Mouse (Mus musculus) layer of hippocampus, adult 2 months (tissue): ENCODE measurements around the gene Pim3. TPM values are rescaled to one million over a fixed set of nuclear protein-coding genes. Genes with fewer than 3 reads are reported as not detected.

Experiments
- DNase-seq, 2 experiments: peaks; one replicate each; pipeline ENCODE4 v3.0.0; 2022; ENCODE audit warnings: low spot score in 2 of 2
- H3K27ac ChIP-seq: fragments of 200-600 bp; 2 replicates; pipeline ENCODE4 v1.8.1; 2022
- H3K4me3 ChIP-seq: fragments of 200-600 bp; 2 replicates; pipeline ENCODE4 v1.8.1; 2022; ENCODE audit warnings: mild to moderate bottlenecking
- CTCF ChIP-seq: fragments of 200-600 bp; conservative IDR thresholded peaks from 2 replicates; pipeline ENCODE4 v1.8.1; 2022; ENCODE audit warnings: antibody characterized with exemption, mild to moderate bottlenecking, moderate library complexity
- total RNA-seq, 2 experiments: library from RNA; stranded (reverse); gene quantifications; 2 replicates each; pipeline ENCODE4 v1.2.3; 2021

Pim3 gene
- total RNA-seq, 2 experiments from 2014 or later = 29.9 to 37.9 TPM

DNA sequence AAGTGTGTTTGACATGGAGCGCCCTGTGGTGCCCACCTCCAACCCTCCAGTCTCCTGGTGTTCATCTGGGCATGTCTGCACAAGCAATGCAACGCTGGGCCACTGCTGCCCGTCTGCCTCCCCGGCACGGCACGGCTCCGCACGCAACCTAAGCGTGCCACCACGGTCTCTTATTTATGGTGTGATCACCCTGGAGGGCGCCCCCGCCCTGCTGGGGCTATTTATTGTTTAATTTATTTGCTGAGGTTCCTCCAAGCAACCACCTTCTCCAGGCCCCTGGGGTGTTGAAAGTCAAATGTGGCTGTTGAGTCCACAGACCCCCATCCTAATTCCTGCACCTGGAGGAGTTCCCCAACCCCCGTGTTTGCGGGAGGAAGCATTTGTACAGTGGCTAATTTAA lies 3.1 kb downstream of the Pim3 start:
- peak overlapping the region; percentile 66 for H3K4me3 ChIP-seq
- no peak for TF ChIP-seq CTCF
- peak overlapping the region; percentile 97 for H3K27ac ChIP-seq
- no peak for DNase-seq

- no peak for TF ChIP-seq CTCF
- H3K27ac ChIP-seq = peak overlapping the region; percentile 71; the same call in 1 of the 2 replicates
- peak overlapping the region; percentile 66; the same call in 1 of the 2 replicates for H3K4me3 ChIP-seq
- DNase-seq = no peak
Observed at GRCm38 (mm10) chr15:88865888-88866695, 4.1 kb downstream of the Pim3 start.

GRCm38 (mm10) chr15:88866934-88867356 lies 5.0 kb downstream of the Pim3 start:
- no peak for DNase-seq
- H3K4me3 ChIP-seq = no peak overlapping the region
- TF ChIP-seq CTCF = no peak
- peak overlapping the region; percentile 71 for H3K27ac ChIP-seq

- TF ChIP-seq CTCF = no peak
- Histone ChIP-seq H3K4me3 (no peak overlapping the region), H3K27ac (peak overlapping the region; percentile 71)
- no peak for DNase-seq
Observed at GRCm38 (mm10) chr15:88867368-88868023, 5.5 kb downstream of the Pim3 start.

DNA sequence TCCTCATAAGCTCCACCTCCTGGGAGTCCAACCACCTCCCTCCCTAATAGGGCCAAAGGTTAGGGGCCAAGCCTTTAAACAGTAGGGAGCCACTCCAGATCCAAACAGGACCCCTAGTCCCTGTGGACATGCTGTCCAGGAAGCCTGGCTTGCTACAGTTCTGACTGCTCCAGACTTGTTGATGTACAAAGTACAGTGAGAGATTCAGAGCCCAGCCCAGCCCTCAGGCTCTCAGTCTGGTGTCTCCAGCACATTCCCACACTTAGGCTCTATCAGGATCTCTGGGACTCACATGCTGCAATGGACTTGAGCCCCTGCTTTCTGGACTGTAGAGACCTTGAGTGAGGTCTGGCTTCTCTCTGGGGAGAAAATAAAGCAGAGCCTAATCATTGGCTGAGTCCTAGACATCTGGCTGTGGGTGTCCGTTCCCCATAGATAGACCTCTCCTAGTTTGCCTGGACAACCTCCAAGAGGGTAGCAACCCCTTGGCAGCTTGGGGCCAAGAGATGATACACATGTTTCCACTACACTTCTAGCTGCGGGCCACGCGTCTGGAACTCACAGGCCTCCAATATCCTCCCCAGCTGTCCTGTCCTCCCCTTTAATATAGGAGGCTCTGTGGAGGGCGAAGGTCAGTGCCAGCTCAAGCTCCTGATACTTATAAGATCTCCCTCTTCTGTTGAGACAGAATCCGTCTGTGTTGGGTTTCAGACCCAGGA lies 6.2 kb downstream of the Pim3 start:
- Histone ChIP-seq H3K4me3 (no peak overlapping the region), H3K27ac (peak overlapping the region; percentile 71)
- no peak for TF ChIP-seq CTCF
- no peak for DNase-seq

- Histone ChIP-seq H3K4me3 (no peak overlapping the region), H3K27ac (no peak overlapping the region)
- TF ChIP-seq CTCF = no peak
- no peak for DNase-seq
Observed at GRCm38 (mm10) chr15:88870418-88871185, 8.6 kb downstream of the Pim3 start.

GRCm38 (mm10) chr15:88874061-88874460 lies 12.1 kb downstream of the Pim3 start:
- no peak for DNase-seq
- Histone ChIP-seq H3K27ac (no peak overlapping the region), H3K4me3 (no peak overlapping the region)
- no peak for TF ChIP-seq CTCF

DNA sequence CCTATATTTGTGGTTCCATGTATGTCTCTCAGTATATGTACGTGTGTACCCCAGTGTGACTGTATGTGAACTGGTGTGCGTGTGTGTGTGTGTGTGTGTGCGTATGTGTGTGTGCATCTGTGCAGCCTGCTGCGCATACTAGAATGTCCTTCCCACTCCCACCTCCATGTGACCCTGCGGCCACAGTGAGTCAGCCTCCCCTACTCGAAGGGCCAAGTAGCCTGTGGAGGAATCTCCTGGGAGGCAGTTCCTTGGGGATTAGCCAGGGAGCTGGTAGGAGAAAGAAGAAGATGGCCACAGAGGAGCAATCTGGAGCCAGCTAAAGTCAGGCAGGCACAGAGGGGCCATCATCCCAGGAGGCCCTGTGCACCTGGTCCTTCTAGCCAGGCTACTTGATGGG lies 12.5 kb downstream of the Pim3 start:
- no peak for DNase-seq
- TF ChIP-seq CTCF = no peak
- H3K4me3 ChIP-seq = no peak overlapping the region
- no peak overlapping the region for H3K27ac ChIP-seq

GRCm38 (mm10) chr15:88875625-88876081 lies 13.7 kb downstream of the Pim3 start:
- no peak overlapping the region for H3K27ac ChIP-seq
- no peak overlapping the region for H3K4me3 ChIP-seq
- no peak for TF ChIP-seq CTCF
- DNase-seq = no peak

- Histone ChIP-seq H3K4me3 (peak overlapping the region; percentile 26; the same call in 1 of the 2 replicates), H3K27ac (no peak overlapping the region)
- DNase-seq = peak; percentile 39 to 80
- TF ChIP-seq CTCF = peak; percentile 93
Observed at GRCm38 (mm10) chr15:88876155-88877020, 14.4 kb downstream of the Pim3 start.

DNA sequence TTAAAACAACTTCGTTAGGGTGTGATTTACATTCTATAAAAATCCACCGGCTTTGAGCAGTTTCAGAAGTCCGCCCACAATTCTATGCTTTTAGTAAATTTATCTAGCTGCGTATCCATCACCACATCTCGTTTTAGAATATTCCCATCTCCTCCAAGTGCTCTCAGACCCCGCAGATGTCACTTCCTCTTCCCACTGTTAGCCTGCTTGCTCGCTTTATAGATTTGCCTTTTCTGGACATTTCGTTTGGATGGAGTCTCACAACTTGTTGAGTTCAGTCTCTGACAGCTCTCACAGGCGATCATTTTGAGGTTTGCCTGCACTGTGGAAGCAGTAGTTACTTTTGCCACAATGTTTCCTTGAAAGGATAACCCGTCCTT lies 15.0 kb downstream of the Pim3 start:
- DNase-seq = no peak
- Histone ChIP-seq H3K27ac (no peak overlapping the region), H3K4me3 (no peak overlapping the region)
- TF ChIP-seq CTCF = no peak
